Mouse (Mus musculus): ENCODE data around the gene Kcnj1. TPM values are rescaled to one million over a fixed set of nuclear protein-coding genes. Genes with fewer than 3 reads are reported as not detected.
A peak's percentile ranks its signal among the peaks of the same experiment; 100 is the strongest.

The Kcnj1 gene
- polyA plus RNA-seq, 1 experiment: 0.32 TPM

- H3K36me3 ChIP-seq (ENCODE audit: control insufficient read depth, insufficient read depth, low read length): no peaks in the 10 kb centered on the region
- no peak for TF ChIP-seq CTCF (IDR thresholded peaks at IDR 0.05; ENCODE audit: extremely low read depth, insufficient read depth, insufficient read length, insufficient replicate concordance)
- TF ChIP-seq POLR2A (IDR thresholded peaks at IDR 0.05; ENCODE audit: low read depth, low read length): no peak
- H3K27ac ChIP-seq (ENCODE audit: insufficient read depth, low read length): no peak overlapping the region
- DNase-seq (ENCODE audit: low read depth in 1 of 2, low spot score in 2 of 2): no peak
- WGBS: 64% methylated on average over 6 of the region's 6 CpGs
- H3K27me3 ChIP-seq (ENCODE audit: control insufficient read depth, insufficient read depth, low read length): no peaks in the 10 kb centered on the region
- no peak overlapping the region for H3K4me3 ChIP-seq (ENCODE audit: extremely low read depth, insufficient read depth, insufficient read length)
- no peaks in the 10 kb centered on the region for H3K4me1 ChIP-seq (ENCODE audit: control insufficient read depth, insufficient read depth, insufficient read length)
Observed at GRCm38 (mm10) chr9:32369388-32369787, 2.9 kb upstream of the Kcnj1 start.

DNA sequence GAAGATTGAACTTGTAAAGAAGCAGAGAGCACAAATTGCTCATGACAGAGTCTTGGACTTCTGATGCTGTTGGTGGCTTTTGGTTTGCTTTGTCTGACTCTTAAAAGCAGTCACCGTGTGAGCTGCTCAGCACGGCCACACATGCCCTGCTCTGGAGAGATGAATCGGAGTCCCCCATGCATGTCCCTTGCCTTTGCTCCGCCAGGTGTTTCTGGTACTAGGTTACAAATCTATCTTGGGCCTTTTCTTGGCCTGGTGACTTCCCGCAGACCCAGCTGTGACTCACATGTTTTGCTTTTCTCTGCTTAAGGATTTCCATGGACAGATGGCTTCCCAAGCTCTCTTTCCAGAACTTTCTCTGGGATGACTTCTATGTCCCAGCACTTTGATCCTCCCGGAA, 1.4 kb downstream of the Kcnj1 start:
- no peak overlapping the region for H3K27ac ChIP-seq (ENCODE audit: insufficient read depth, low read length)
- WGBS: 90% methylated on average over 6 of the region's 6 CpGs
- DNase-seq (ENCODE audit: low read depth in 1 of 2, low spot score in 2 of 2): no peak

DNA sequence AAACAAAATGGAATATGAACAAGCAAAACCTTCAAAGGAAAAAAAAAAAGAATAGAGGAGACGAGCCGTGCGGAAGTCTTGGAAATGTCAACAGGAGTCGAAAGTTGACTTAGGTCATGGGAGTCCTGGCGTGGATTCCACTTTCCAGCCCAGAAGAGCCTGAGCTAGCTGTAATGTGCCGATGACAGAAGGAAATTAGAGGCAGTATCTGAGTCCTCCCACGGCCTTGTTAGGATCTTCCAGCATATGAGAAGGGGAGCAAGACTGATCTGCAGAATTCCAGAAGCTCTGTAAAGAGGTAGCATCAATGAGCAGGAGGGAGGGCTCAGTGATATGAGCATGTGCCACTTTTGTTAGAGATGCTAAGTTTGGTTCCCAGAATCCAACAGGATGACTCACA, 3.7 kb downstream of the Kcnj1 start:
- H3K4me1 ChIP-seq (ENCODE audit: control insufficient read depth, insufficient read depth, insufficient read length): no peaks in the 10 kb centered on the region
- no peaks in the 10 kb centered on the region for H3K27me3 ChIP-seq (ENCODE audit: control insufficient read depth, insufficient read depth, low read length)
- no peak for TF ChIP-seq CTCF (IDR thresholded peaks at IDR 0.05; ENCODE audit: extremely low read depth, insufficient read depth, insufficient read length, insufficient replicate concordance)
- TF ChIP-seq POLR2A (IDR thresholded peaks at IDR 0.05; ENCODE audit: low read depth, low read length): no peak
- H3K36me3 ChIP-seq (ENCODE audit: control insufficient read depth, insufficient read depth, low read length): no peaks in the 10 kb centered on the region
- 92% methylated on average over 7 of the region's 7 CpGs for WGBS
- no peak for DNase-seq (ENCODE audit: low read depth in 1 of 2, low spot score in 2 of 2)
- H3K4me3 ChIP-seq (ENCODE audit: extremely low read depth, insufficient read depth, insufficient read length): no peak overlapping the region
- no peak overlapping the region for H3K27ac ChIP-seq (ENCODE audit: insufficient read depth, low read length)

More for the DNA sequence above, 1.4 kb downstream of the Kcnj1 start:
- H3K4me3 ChIP-seq (ENCODE audit: extremely low read depth, insufficient read depth, insufficient read length): no peak overlapping the region
- no peaks in the 10 kb centered on the region for H3K4me1 ChIP-seq (ENCODE audit: control insufficient read depth, insufficient read depth, insufficient read length)
- no peak for TF ChIP-seq CTCF (IDR thresholded peaks at IDR 0.05; ENCODE audit: extremely low read depth, insufficient read depth, insufficient read length, insufficient replicate concordance)
- TF ChIP-seq POLR2A (IDR thresholded peaks at IDR 0.05; ENCODE audit: low read depth, low read length): no peak
- H3K27me3 ChIP-seq (ENCODE audit: control insufficient read depth, insufficient read depth, low read length): no peaks in the 10 kb centered on the region
- H3K36me3 ChIP-seq (ENCODE audit: control insufficient read depth, insufficient read depth, low read length): no peaks in the 10 kb centered on the region

DNA sequence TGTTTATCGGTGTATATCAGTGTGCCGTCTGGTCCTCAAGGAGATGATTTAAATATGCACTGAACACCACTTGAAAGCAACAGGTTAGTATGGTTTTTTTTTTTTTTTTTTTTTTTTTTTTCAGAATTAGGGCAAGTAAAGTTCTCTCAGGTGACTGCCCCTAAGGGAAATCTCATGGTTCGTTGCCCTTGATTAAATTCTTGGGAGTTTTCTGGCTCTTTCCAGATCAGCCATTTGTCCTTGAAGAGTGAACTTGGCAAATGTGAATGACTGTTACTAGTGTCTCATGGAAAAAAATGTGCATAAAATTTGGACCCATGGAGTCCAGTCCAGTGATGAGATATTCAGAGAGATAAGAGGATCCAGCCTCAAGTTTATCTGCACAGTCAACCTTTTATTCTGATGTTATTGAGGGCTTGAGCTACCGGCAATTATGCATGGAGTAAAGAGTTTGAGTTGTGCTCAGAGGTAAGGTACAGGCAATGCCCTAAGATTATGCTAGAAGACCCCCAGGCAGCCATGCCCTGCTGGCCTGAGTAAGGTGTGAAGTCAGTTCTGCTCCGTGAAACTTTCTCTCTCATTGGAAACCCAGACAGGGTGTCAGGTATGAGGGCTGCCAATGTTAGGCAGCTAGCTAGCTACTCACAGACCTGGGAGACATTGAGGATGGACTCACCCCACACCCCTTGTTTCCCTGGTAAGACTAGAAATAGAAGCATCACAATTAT, 4.7 kb downstream of the Kcnj1 start:
- Histone ChIP-seq H3K4me1 (ENCODE audit: control insufficient read depth, insufficient read depth, insufficient read length) (no peaks in the 10 kb centered on the region), H3K27ac (ENCODE audit: insufficient read depth, low read length) (no peak overlapping the region), H3K27me3 (ENCODE audit: control insufficient read depth, insufficient read depth, low read length) (no peaks in the 10 kb centered on the region), H3K36me3 (ENCODE audit: control insufficient read depth, insufficient read depth, low read length) (no peaks in the 10 kb centered on the region), H3K4me3 (ENCODE audit: extremely low read depth, insufficient read depth, insufficient read length) (no peak overlapping the region)
- DNase-seq (ENCODE audit: low read depth in 1 of 2, low spot score in 2 of 2): no peak
- WGBS: 91% methylated on average over 5 of the region's 5 CpGs
- TF ChIP-seq POLR2A (IDR thresholded peaks at IDR 0.05; ENCODE audit: low read depth, low read length): no peak
- no peak for TF ChIP-seq CTCF (IDR thresholded peaks at IDR 0.05; ENCODE audit: extremely low read depth, insufficient read depth, insufficient read length, insufficient replicate concordance)

- no peaks in the 10 kb centered on the region for H3K27me3 ChIP-seq (ENCODE audit: control insufficient read depth, insufficient read depth, low read length)
- TF ChIP-seq POLR2A (IDR thresholded peaks at IDR 0.05; ENCODE audit: low read depth, low read length): no peak
- TF ChIP-seq CTCF (IDR thresholded peaks at IDR 0.05; ENCODE audit: extremely low read depth, insufficient read depth, insufficient read length, insufficient replicate concordance): no peak
- no peaks in the 10 kb centered on the region for H3K36me3 ChIP-seq (ENCODE audit: control insufficient read depth, insufficient read depth, low read length)
- peaks cover 4% of the 10 kb centered on the region; the same call in 1 of the 2 replicates for H3K4me1 ChIP-seq (ENCODE audit: control insufficient read depth, insufficient read depth, insufficient read length)
- H3K4me3 ChIP-seq (ENCODE audit: extremely low read depth, insufficient read depth, insufficient read length): no peak overlapping the region
- 81% methylated on average over 4 of the region's 4 CpGs for WGBS
- H3K27ac ChIP-seq (ENCODE audit: insufficient read depth, low read length): no peak overlapping the region
- DNase-seq (ENCODE audit: low read depth in 1 of 2, low spot score in 2 of 2): no peak
Observed at GRCm38 (mm10) chr9:32384906-32385305, 12.6 kb downstream of the Kcnj1 start.

- WGBS: 90% methylated on average over 1 of the region's 1 CpGs
- Histone ChIP-seq H3K27ac (ENCODE audit: insufficient read depth, low read length) (no peak overlapping the region), H3K36me3 (ENCODE audit: control insufficient read depth, insufficient read depth, low read length) (no peaks in the 10 kb centered on the region), H3K27me3 (ENCODE audit: control insufficient read depth, insufficient read depth, low read length) (no peaks in the 10 kb centered on the region), H3K4me3 (ENCODE audit: extremely low read depth, insufficient read depth, insufficient read length) (no peak overlapping the region), H3K4me1 (ENCODE audit: control insufficient read depth, insufficient read depth, insufficient read length) (peaks cover 29% of the 10 kb centered on the region)
- TF ChIP-seq CTCF (IDR thresholded peaks at IDR 0.05; ENCODE audit: extremely low read depth, insufficient read depth, insufficient read length, insufficient replicate concordance): peak; percentile 84; the same call in 1 of the 2 replicates
- no peak for TF ChIP-seq POLR2A (IDR thresholded peaks at IDR 0.05; ENCODE audit: low read depth, low read length)
- peak; percentile 50 to 56 for DNase-seq (ENCODE audit: low read depth in 1 of 2, low spot score in 2 of 2)
Observed at GRCm38 (mm10) chr9:32388120-32388519, 15.8 kb downstream of the Kcnj1 start.

DNA sequence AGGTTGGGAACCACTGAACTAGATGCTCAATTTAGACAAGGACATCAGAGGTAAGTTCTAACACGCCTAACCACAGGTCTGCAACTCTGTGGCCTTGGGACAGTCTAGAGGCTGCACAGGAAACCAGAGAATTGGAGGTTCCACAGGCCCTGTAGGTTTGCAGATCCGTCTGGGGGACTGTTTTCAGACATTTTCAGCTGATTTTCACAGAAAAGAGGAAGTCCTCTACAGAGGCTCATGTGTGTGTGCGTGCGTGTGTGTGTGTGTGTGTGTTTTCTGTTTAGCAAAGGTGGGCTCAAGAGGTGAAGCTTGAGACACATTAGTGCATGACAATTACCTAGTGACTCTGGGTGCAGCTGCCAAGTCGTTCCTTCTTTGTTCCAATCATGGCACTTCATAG, 18.8 kb downstream of the Kcnj1 start:
- Histone ChIP-seq H3K27ac (ENCODE audit: insufficient read depth, low read length) (peak overlapping the region; percentile 95), H3K4me1 (ENCODE audit: control insufficient read depth, insufficient read depth, insufficient read length) (peaks cover 47% of the 10 kb centered on the region), H3K27me3 (ENCODE audit: control insufficient read depth, insufficient read depth, low read length) (no peaks in the 10 kb centered on the region), H3K36me3 (ENCODE audit: control insufficient read depth, insufficient read depth, low read length) (no peaks in the 10 kb centered on the region), H3K4me3 (ENCODE audit: extremely low read depth, insufficient read depth, insufficient read length) (no peak overlapping the region)
- DNase-seq (ENCODE audit: low read depth in 1 of 2, low spot score in 2 of 2): peak; percentile 68 to 74
- 12% methylated on average over 5 of the region's 5 CpGs for WGBS
- TF ChIP-seq CTCF (IDR thresholded peaks at IDR 0.05; ENCODE audit: extremely low read depth, insufficient read depth, insufficient read length, insufficient replicate concordance) (no peak), POLR2A (IDR thresholded peaks at IDR 0.05; ENCODE audit: low read depth, low read length) (no peak)
